Mouse (Mus musculus): Measurements from ENCODE around the gene Shld2. TPM values are rescaled to one million over a fixed set of nuclear protein-coding genes. Genes with fewer than 3 reads are reported as not detected.

Gene Shld2
- polyA plus RNA-seq (2014; fragmentation: Nextera tagmentation; extraction: Ambion mirVana): 9.0 and 10.3 TPM in 2 replicates

DNA sequence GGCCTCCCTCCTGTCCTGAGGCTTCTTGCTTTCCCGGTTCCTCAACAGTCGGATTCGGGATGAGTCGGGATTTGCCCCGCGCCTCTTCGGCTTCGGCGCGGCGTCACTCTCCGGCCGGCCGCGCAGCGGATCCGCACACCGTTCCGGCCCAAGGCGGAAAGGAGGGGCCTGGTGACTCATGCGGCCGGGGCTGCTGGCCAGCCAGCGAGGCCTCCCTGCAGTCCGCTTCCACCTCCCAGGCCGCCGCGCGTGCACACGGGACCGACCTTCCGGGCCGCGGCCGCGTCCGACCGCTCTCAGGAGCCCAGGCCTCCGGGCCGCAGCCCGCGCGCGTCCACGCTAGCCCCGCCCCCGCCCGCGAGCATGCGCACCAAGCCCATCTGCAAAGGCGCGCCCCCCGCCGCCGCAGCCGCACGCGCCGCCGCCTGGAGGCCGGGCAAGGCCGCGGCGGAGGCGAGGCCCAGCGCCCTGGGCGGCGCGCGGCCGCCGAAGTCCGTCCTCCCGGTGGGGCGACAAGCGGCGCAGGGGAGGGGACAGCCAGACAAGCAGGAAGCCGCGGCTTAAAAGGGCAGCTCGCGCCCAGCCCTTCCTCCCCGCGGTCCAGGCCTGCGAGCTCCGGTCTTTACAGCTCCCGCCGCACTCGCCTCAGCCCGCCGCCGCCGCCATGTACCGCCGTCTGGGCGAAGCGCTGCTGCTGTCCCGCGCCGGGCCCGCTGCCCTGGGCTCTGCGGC is at the start of gene Shld2, which contains the start of gene Glud1:
TSS of gene Shld2 (minus strand) at position 260 of the 732 bp plus-strand sequence.
TSS of gene Glud1 (plus strand) at position 494 of the 732 bp plus-strand sequence.
- no peaks in the 10 kb centered on the region for H3K36me3 ChIP-seq (ENCODE audit: control insufficient read depth, insufficient read depth, low read length)
- no peaks in the 10 kb centered on the region for H3K9me3 ChIP-seq (ENCODE audit: control insufficient read depth, low read length)
- WGBS: under 1% methylated on average over 77 of the region's 100 CpGs
- H3K4me2 ChIP-seq (ENCODE audit: low read depth, low read length, severe bottlenecking): peak within 1 kb of the TSS; percentile 90
- H3K4me3 ChIP-seq (ENCODE audit: low read depth, low read length): peak within 1 kb of the TSS; percentile 85
- H3K4me1 ChIP-seq (replicated peaks; ENCODE audit: control insufficient read depth, insufficient read depth, low read length): peaks cover 2% of the 10 kb centered on the region; the same call in 1 of the 2 replicates
- H3K27ac ChIP-seq (ENCODE audit: low read depth, low read length): peak within 1 kb of the TSS; percentile 90
- DNase-seq (ENCODE audit: low spot score) (peak; percentile 99), ATAC-seq (replicated peaks; ENCODE audit: low FRiP score) (peak; percentile 97)
- no peaks in the 10 kb centered on the region for H3K27me3 ChIP-seq (ENCODE audit: control insufficient read depth, insufficient read depth, low read length)
- peak within 1 kb of the TSS; percentile 95 for H3K9ac ChIP-seq (ENCODE audit: low read length)

DNA sequence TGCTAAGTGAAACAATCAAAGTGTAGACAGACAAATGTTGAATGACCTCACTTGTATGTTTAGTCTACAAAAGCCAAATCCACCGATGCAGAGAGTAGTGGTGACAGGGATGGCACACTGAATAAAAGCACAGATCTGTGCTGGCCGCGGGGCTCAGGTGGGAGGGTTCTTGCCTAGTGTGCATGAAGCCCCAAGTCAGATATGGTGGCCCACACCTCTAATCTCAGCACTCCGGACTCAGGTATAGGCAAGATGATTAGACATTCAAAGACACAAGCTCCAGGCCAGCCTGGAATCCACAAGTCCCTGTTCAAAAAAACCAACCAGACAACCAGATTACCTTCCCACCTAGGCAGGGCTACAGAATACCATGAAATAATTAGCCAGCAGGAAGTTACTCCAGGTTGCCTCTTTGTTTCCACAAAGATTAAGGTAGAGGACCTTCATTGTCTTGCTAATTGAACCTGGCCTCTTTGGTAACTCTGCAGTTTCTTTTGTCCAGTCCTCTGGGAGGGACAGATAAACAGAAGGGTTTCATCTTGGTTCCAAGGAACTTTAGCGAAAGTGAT is 49.5 kb upstream of the Shld2 start:
- no peak for DNase-seq (ENCODE audit: low spot score)
- Histone ChIP-seq H3K4me2 (ENCODE audit: low read depth, low read length, severe bottlenecking) (no peak overlapping the region), H3K9me3 (ENCODE audit: control insufficient read depth, low read length) (no peaks in the 10 kb centered on the region), H3K36me3 (ENCODE audit: control insufficient read depth, insufficient read depth, low read length) (no peaks in the 10 kb centered on the region), H3K4me3 (ENCODE audit: low read depth, low read length) (no peak overlapping the region), H3K27ac (ENCODE audit: low read depth, low read length) (no peak overlapping the region), H3K27me3 (ENCODE audit: control insufficient read depth, insufficient read depth, low read length) (peaks cover 2% of the 10 kb centered on the region; the same call in 1 of the 2 replicates), H3K9ac (ENCODE audit: low read length) (no peak overlapping the region), H3K4me1 (replicated peaks; ENCODE audit: control insufficient read depth, insufficient read depth, low read length) (peaks cover 5% of the 10 kb centered on the region; the same call in 1 of the 2 replicates)
- 24% methylated on average over 5 of the region's 5 CpGs for WGBS
- no peak for ATAC-seq (replicated peaks; ENCODE audit: low FRiP score)

- Histone ChIP-seq H3K4me1 (replicated peaks; ENCODE audit: control insufficient read depth, insufficient read depth, low read length) (no peaks in the 10 kb centered on the region), H3K36me3 (ENCODE audit: control insufficient read depth, insufficient read depth, low read length) (no peaks in the 10 kb centered on the region), H3K27me3 (ENCODE audit: control insufficient read depth, insufficient read depth, low read length) (peaks cover 2% of the 10 kb centered on the region; the same call in 1 of the 2 replicates), H3K4me2 (ENCODE audit: low read depth, low read length, severe bottlenecking) (no peak overlapping the region), H3K4me3 (ENCODE audit: low read depth, low read length) (no peak overlapping the region), H3K27ac (ENCODE audit: low read depth, low read length) (no peak overlapping the region), H3K9me3 (ENCODE audit: control insufficient read depth, low read length) (no peaks in the 10 kb centered on the region), H3K9ac (ENCODE audit: low read length) (no peak overlapping the region)
- ATAC-seq (replicated peaks; ENCODE audit: low FRiP score) (no peak), DNase-seq (ENCODE audit: low spot score) (peak; percentile 44)
- WGBS: 85% methylated on average over 7 of the region's 7 CpGs
Observed at GRCm38 (mm10) chr14:34357671-34358455, 47.6 kb upstream of the Shld2 start.

DNA sequence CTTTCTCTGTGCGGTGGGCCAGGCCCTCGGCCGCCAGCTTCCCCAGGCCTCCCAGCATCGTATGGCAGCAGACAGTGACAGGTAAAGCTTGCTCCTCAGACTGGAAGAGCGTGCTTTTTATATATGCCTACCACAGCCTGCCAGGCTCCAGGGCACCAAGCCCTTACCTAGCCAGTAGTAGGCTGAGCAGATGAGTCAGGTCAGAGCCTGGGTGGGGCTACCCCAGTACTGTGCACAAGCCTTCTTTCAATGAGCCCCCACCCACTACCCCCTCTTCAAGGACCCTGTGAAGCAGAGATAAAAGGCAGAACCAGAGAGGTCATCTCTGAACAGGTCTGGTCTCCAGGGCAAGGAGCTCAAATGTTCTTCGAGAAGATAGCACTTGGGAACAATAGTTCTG is 45.0 kb upstream of the Shld2 start, which contains the start of gene Fam25c:
TSS of gene Fam25c (minus strand) at position 133 of the 400 bp plus-strand sequence.
- no peaks in the 10 kb centered on the region for H3K4me1 ChIP-seq (replicated peaks; ENCODE audit: control insufficient read depth, insufficient read depth, low read length)
- H3K4me3 ChIP-seq (ENCODE audit: low read depth, low read length): no peak within 1 kb of the TSS
- no peaks in the 10 kb centered on the region for H3K9me3 ChIP-seq (ENCODE audit: control insufficient read depth, low read length)
- WGBS: 84% methylated on average over 6 of the region's 6 CpGs
- no peaks in the 10 kb centered on the region for H3K27me3 ChIP-seq (ENCODE audit: control insufficient read depth, insufficient read depth, low read length)
- ATAC-seq (replicated peaks; ENCODE audit: low FRiP score) (no peak), DNase-seq (ENCODE audit: low spot score) (no peak)
- H3K27ac ChIP-seq (ENCODE audit: low read depth, low read length): no peak within 1 kb of the TSS
- no peaks in the 10 kb centered on the region for H3K36me3 ChIP-seq (ENCODE audit: control insufficient read depth, insufficient read depth, low read length)
- no peak within 1 kb of the TSS for H3K9ac ChIP-seq (ENCODE audit: low read length)
- no peak within 1 kb of the TSS for H3K4me2 ChIP-seq (ENCODE audit: low read depth, low read length, severe bottlenecking)

- Histone ChIP-seq H3K36me3 (ENCODE audit: control insufficient read depth, insufficient read depth, low read length) (no peaks in the 10 kb centered on the region), H3K4me2 (ENCODE audit: low read depth, low read length, severe bottlenecking) (no peak overlapping the region), H3K27ac (ENCODE audit: low read depth, low read length) (no peak overlapping the region), H3K9me3 (ENCODE audit: control insufficient read depth, low read length) (no peaks in the 10 kb centered on the region), H3K9ac (ENCODE audit: low read length) (no peak overlapping the region), H3K4me1 (replicated peaks; ENCODE audit: control insufficient read depth, insufficient read depth, low read length) (no peaks in the 10 kb centered on the region), H3K4me3 (ENCODE audit: low read depth, low read length) (no peak overlapping the region), H3K27me3 (ENCODE audit: control insufficient read depth, insufficient read depth, low read length) (no peaks in the 10 kb centered on the region)
- DNase-seq (ENCODE audit: low spot score): no peak
- 90% methylated on average over 4 of the region's 4 CpGs for WGBS
- no peak for ATAC-seq (replicated peaks; ENCODE audit: low FRiP score)
Observed at GRCm38 (mm10) chr14:34354456-34354855, 44.2 kb upstream of the Shld2 start.

DNA sequence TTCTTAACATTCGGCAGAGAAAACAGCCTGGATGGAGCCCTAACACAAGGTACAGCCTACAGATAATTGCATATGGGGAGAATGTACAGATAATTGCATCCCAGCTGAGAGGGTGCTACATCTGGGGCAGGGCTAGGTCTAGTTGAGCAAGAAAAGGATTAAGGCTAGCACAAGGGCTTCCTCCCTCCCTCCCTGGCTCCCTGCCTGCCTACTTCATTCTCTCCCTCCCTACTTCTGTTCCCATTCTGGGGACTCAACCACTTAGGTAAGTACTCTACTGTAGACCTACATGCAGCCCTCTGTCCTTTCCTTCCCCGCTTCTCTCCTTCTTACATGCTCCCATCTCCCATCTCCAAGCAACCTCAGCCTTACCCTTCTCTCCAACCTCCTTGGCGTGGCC is 43.0 kb upstream of the Shld2 start:
- DNase-seq (ENCODE audit: low spot score) (no peak), ATAC-seq (replicated peaks; ENCODE audit: low FRiP score) (no peak)
- Histone ChIP-seq H3K36me3 (ENCODE audit: control insufficient read depth, insufficient read depth, low read length) (no peaks in the 10 kb centered on the region), H3K4me3 (ENCODE audit: low read depth, low read length) (no peak overlapping the region), H3K27me3 (ENCODE audit: control insufficient read depth, insufficient read depth, low read length) (no peaks in the 10 kb centered on the region), H3K27ac (ENCODE audit: low read depth, low read length) (no peak overlapping the region), H3K4me2 (ENCODE audit: low read depth, low read length, severe bottlenecking) (no peak overlapping the region), H3K9ac (ENCODE audit: low read length) (no peak overlapping the region), H3K4me1 (replicated peaks; ENCODE audit: control insufficient read depth, insufficient read depth, low read length) (no peaks in the 10 kb centered on the region), H3K9me3 (ENCODE audit: control insufficient read depth, low read length) (no peaks in the 10 kb centered on the region)
- WGBS: 86% methylated on average over 3 of the region's 3 CpGs

DNA sequence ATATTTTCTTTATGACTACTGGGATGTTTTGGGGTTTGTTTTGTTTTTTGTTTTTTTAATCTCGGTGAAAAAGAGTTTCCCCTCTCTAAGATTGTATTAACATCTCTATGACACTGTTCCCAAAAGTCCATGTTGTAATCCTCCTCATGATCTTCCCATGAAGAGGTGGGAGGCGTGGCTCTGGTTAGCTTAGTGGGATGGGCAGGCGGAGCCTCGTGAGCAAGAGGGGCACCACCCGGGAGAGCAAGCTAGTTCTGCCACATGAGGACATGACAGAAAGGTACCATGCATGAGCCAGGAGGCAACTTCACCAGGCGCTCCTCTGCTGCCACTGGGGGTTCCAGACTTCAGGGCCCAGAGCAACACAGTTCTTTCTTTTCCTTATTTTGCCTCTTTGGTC is 42.2 kb upstream of the Shld2 start:
- 68% methylated on average over 6 of the region's 6 CpGs for WGBS
- H3K4me2 ChIP-seq (ENCODE audit: low read depth, low read length, severe bottlenecking): no peak overlapping the region

GRCm38 (mm10) chr14:34351660-34352059 is 41.4 kb upstream of the Shld2 start:
- ATAC-seq (replicated peaks; ENCODE audit: low FRiP score) (no peak), DNase-seq (ENCODE audit: low spot score) (no peak)
- no peaks in the 10 kb centered on the region for H3K9me3 ChIP-seq (ENCODE audit: control insufficient read depth, low read length)
- no peak overlapping the region for H3K4me2 ChIP-seq (ENCODE audit: low read depth, low read length, severe bottlenecking)
- H3K4me3 ChIP-seq (ENCODE audit: low read depth, low read length): no peak overlapping the region
- H3K27ac ChIP-seq (ENCODE audit: low read depth, low read length): no peak overlapping the region
- H3K4me1 ChIP-seq (replicated peaks; ENCODE audit: control insufficient read depth, insufficient read depth, low read length): no peaks in the 10 kb centered on the region
- no peak overlapping the region for H3K9ac ChIP-seq (ENCODE audit: low read length)
- H3K36me3 ChIP-seq (ENCODE audit: control insufficient read depth, insufficient read depth, low read length): no peaks in the 10 kb centered on the region
- no peaks in the 10 kb centered on the region for H3K27me3 ChIP-seq (ENCODE audit: control insufficient read depth, insufficient read depth, low read length)
- 75% methylated on average over 3 of the region's 3 CpGs for WGBS

More for the DNA sequence above, 42.2 kb upstream of the Shld2 start:
- DNase-seq (ENCODE audit: low spot score) (no peak), ATAC-seq (replicated peaks; ENCODE audit: low FRiP score) (no peak)
- H3K9ac ChIP-seq (ENCODE audit: low read length): no peak overlapping the region
- no peak overlapping the region for H3K27ac ChIP-seq (ENCODE audit: low read depth, low read length)
- H3K4me1 ChIP-seq (replicated peaks; ENCODE audit: control insufficient read depth, insufficient read depth, low read length): no peaks in the 10 kb centered on the region
- H3K36me3 ChIP-seq (ENCODE audit: control insufficient read depth, insufficient read depth, low read length): no peaks in the 10 kb centered on the region
- H3K4me3 ChIP-seq (ENCODE audit: low read depth, low read length): no peak overlapping the region
- no peaks in the 10 kb centered on the region for H3K9me3 ChIP-seq (ENCODE audit: control insufficient read depth, low read length)
- H3K27me3 ChIP-seq (ENCODE audit: control insufficient read depth, insufficient read depth, low read length): no peaks in the 10 kb centered on the region

Measured in forebrain, embryonic 11.5 days (tissue).